Mouse (Mus musculus): Measurements from ENCODE around the gene Gm17482. TPM values are rescaled to one million over a fixed set of nuclear protein-coding genes. Genes with fewer than 3 reads are reported as not detected.
A peak's percentile ranks its signal among the peaks of the same experiment; 100 is the strongest.

Gm17482 gene
- polyA plus RNA-seq (2016; fragmentation: Nextera tagmentation; extraction: Ambion mirVana): not detected in 2 replicates

DNA sequence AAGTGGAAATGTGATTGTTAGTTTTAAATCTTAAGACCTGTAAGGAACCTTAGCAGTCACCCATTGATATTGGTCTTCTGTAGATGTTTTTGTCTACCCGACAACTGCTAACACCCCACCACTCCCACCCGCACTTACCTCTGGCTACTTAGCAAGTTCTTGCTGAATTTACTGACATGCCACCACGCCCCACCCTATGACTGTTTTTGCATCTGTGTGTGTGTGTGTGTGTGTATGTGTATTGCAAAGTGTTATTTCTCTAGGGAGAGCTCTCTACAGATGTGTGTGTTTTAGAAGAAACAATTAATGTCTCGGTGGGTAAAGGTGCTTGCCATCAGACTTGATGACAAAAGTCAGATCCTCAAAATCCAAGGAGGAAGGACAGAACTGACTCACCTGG is at the start of gene Gm17482:
Gm17482 (plus strand) TSS at position 301 of the 400 bp plus-strand sequence.
- WGBS: 76% methylated on average over 4 of the region's 4 CpGs

DNA sequence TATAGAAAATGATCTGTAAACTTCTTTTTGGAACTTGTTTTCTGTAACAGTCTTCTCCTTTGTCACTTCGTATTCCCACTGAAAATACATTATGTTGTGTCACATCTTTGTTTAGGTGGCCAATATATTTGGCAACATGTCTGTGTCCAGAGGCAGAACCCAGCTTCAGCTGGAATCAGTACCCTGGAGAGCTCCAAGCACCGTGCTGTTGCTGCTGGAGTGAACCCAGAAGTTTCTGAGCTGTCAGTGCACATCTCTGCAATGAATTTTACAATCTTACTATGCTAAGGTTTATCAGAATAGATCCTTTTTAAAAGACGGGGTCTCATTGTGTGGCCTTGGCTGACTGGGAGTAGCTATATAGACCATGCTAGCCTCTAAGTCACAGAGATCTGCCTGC is 48.3 kb upstream of the Gm17482 start:
- no peaks in the 10 kb centered on the region for H3K9me3 ChIP-seq (replicated peaks)
- H3K27me3 ChIP-seq (ENCODE audit: low read depth, poor library complexity, severe bottlenecking): no peaks in the 10 kb centered on the region
- peak; percentile 18 for DNase-seq (ENCODE audit: low spot score)
- H3K4me3 ChIP-seq: no peak overlapping the region
- H3K36me3 ChIP-seq: no peaks in the 10 kb centered on the region
- H3K27ac ChIP-seq (replicated peaks): no peak overlapping the region
- 44% methylated on average over 3 of the region's 3 CpGs for WGBS
- H3K4me1 ChIP-seq: peaks cover 6% of the 10 kb centered on the region; the same call in 1 of the 2 replicates

More for the DNA sequence above, at the start of gene Gm17482:
- Histone ChIP-seq H3K9me3 (replicated peaks) (no peaks in the 10 kb centered on the region), H3K4me1 (no peaks in the 10 kb centered on the region), H3K27me3 (ENCODE audit: low read depth, poor library complexity, severe bottlenecking) (no peaks in the 10 kb centered on the region), H3K27ac (replicated peaks) (no peak within 1 kb of the TSS), H3K4me3 (no peak within 1 kb of the TSS), H3K36me3 (no peaks in the 10 kb centered on the region)
- DNase-seq (ENCODE audit: low spot score): no peak

DNA sequence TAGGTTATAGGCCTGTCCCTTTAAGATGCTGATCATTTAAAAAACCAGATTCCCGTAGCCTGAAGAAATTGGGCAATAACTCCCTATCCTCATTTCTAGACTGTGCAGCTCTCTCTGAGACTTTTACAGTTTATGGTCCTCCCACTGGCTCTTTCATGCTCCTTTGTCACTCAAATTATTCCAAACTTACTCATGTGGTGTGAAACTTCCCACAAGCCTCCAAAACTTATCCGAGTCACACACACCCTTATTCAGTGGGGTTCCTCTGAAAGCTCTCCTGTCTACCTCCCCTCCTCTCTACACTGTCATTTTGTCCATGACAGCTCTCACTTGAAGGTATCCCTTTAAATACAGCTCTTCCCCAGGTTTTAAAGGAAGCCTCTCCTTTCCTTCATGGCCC is 46.0 kb upstream of the Gm17482 start:
- no peaks in the 10 kb centered on the region for H3K9me3 ChIP-seq (replicated peaks)
- H3K27me3 ChIP-seq (ENCODE audit: low read depth, poor library complexity, severe bottlenecking): no peaks in the 10 kb centered on the region
- whole genome bisulfite sequencing: 88% methylated on average over 2 of the region's 2 CpGs
- peaks cover 6% of the 10 kb centered on the region; the same call in 1 of the 2 replicates for H3K4me1 ChIP-seq
- no peak for DNase-seq (ENCODE audit: low spot score)
- no peak overlapping the region for H3K4me3 ChIP-seq
- H3K27ac ChIP-seq (replicated peaks): no peak overlapping the region
- H3K36me3 ChIP-seq: no peaks in the 10 kb centered on the region

DNA sequence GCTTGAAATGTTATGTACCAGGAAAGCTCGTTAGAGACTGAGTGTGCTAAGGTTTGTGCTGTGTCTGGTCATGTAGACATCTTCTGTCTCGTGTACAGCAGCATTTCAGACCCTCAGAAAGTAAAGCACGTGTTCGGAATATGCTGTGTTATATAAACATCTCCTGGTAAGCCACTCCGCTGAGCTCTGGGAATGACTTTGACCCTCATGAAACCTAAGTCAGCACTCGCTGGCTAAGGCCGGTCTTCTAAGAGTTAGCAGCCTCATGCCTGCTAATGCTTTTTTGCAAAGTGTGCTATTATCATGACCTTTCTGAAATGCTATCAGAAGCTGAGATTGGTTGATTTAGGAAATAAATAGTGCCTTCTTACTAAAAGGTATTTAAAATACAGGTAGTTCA is 36.0 kb upstream of the Gm17482 start:
- Histone ChIP-seq H3K4me1 (no peaks in the 10 kb centered on the region), H3K9me3 (replicated peaks) (no peaks in the 10 kb centered on the region), H3K27me3 (ENCODE audit: low read depth, poor library complexity, severe bottlenecking) (no peaks in the 10 kb centered on the region), H3K27ac (replicated peaks) (no peak overlapping the region), H3K4me3 (no peak overlapping the region), H3K36me3 (no peaks in the 10 kb centered on the region)
- 88% methylated on average over 7 of the region's 7 CpGs for WGBS
- DNase-seq (ENCODE audit: low spot score): no peak

DNA sequence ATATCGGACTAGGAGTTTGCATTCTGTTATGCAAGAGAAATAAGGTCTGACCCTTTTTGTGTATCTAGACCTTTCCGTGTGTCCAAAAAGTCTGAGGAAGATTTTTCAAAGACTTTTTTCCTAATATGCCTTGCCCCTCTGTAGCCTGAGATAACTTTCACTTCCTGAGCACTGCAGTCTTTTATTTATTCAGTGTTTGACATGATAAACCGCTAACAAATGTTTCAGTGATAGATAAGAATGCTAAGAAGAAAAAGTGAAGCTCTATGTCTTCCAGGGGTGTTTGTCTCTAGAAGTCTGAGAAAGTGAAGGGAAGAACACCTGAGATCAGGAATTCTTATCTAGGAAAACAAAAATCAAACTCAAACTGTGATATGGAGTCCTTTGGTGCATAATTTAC is 26.4 kb upstream of the Gm17482 start:
- Histone ChIP-seq H3K4me3 (no peak overlapping the region), H3K27ac (replicated peaks) (no peak overlapping the region), H3K9me3 (replicated peaks) (no peaks in the 10 kb centered on the region), H3K4me1 (no peaks in the 10 kb centered on the region), H3K27me3 (ENCODE audit: low read depth, poor library complexity, severe bottlenecking) (no peaks in the 10 kb centered on the region), H3K36me3 (no peaks in the 10 kb centered on the region)
- DNase-seq (ENCODE audit: low spot score): no peak
- 82% methylated on average over 3 of the region's 3 CpGs for WGBS

DNA sequence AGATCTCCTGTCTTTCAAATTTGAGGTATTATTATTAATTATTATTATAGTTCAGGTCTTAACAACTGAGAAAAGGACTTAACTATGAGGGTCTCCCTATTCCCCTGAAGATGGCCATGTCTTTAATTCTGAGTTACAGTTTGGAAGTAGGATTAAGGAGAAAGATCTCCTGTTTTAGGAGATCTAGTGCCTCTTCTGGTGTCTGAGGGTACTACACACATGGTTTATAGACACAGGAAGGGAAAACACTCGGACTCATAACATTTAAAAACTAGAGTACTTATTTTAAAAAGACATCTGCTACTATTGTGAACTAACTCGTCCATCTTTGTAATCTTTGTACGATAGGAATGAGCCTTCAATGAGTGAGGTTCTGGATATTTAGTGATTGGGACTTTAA is 24.1 kb upstream of the Gm17482 start:
- Histone ChIP-seq H3K36me3 (no peaks in the 10 kb centered on the region), H3K9me3 (replicated peaks) (no peaks in the 10 kb centered on the region), H3K4me3 (no peak overlapping the region), H3K27ac (replicated peaks) (no peak overlapping the region), H3K27me3 (ENCODE audit: low read depth, poor library complexity, severe bottlenecking) (no peaks in the 10 kb centered on the region), H3K4me1 (no peaks in the 10 kb centered on the region)
- no peak for DNase-seq (ENCODE audit: low spot score)
- WGBS: 80% methylated on average over 3 of the region's 3 CpGs

DNA sequence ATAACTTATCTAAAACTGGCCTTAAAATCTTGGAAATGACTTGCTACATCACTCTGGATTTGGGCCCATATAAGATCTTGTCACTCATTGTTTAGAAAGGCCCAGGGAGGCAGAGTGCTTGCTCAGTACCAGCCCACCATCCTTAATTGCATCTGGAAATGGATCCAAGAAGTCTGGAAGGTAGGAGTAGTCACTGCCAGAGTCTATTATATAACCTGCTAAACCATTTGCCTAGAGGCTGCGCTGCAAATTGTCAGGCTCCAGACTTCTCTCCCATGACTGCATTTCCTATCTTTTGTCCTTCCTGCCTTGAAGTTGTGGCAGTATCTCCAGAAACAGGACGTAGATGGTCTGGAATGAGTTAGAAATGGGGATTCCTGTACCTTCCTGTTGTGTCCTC is 17.0 kb upstream of the Gm17482 start:
- DNase-seq (ENCODE audit: low spot score): no peak
- 86% methylated on average over 2 of the region's 2 CpGs for WGBS
- Histone ChIP-seq H3K36me3 (no peaks in the 10 kb centered on the region), H3K9me3 (replicated peaks) (0 out of 2 replicates have a peak, but pooled peaks cover 4% of the 10 kb centered on the region), H3K27me3 (ENCODE audit: low read depth, poor library complexity, severe bottlenecking) (no peaks in the 10 kb centered on the region), H3K4me3 (no peak overlapping the region), H3K27ac (replicated peaks) (no peak overlapping the region), H3K4me1 (peaks cover 9% of the 10 kb centered on the region)

DNA sequence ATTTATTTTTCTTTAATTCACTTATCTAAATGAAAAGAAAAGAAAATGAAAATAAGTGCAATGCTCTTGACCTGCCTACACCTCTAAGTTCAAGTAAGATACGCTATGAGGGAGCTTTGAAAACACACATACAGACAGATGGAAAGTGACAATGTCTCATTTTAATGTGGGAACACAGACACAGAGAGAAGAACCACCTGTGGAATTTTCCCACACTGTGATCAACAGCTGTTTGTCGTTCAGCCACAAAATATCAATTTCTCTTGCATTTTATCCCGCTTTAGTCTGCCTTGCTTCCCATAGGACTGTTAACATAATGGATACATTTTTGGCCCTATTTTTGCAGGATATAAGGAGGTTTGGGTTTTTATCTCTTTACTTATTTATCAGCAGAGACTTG is 16.3 kb upstream of the Gm17482 start:
- Histone ChIP-seq H3K4me1 (peaks cover 9% of the 10 kb centered on the region), H3K36me3 (no peaks in the 10 kb centered on the region), H3K27me3 (ENCODE audit: low read depth, poor library complexity, severe bottlenecking) (no peaks in the 10 kb centered on the region), H3K9me3 (replicated peaks) (0 out of 2 replicates have a peak, but pooled peaks cover 4% of the 10 kb centered on the region), H3K4me3 (no peak overlapping the region), H3K27ac (replicated peaks) (no peak overlapping the region)
- DNase-seq (ENCODE audit: low spot score): no peak
- 89% methylated on average over 3 of the region's 3 CpGs for WGBS

DNA sequence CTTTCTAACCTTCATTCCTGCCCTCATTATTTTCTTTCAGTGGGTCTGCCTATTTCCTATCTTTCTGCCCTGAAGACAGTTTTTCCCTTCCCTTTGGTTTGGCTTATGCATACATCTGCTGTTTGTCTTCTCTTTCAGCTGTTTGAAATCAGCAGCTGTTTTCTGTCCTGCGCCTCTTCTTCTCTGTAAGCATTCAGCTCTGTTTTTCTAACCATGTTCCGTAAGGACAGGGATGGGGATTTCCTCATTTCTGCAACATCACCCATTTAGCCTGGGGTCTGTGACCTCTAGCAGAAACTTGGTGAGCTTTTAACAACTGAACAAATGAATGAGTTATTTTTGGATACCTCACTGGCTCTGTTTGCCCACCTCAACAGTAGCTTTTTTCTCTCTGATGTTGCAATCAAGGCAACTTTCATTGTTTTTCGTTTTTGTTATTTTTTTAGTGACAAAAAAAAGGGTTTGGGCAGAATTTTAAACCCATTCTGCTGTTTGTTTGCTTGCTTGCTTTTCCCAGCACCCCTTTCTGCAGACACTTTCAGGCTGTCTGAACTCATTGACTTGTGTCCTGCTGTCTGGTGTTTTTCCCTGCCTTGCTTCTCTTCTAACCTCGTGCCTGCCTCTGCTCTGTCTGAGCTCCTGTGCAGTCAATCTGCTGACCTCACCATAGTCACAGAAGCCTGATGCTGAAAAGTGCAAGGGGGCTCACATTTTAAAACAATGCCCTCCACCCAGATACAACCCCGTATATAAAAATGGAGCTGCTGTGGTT is 14.8 kb upstream of the Gm17482 start:
- 74% methylated on average over 5 of the region's 5 CpGs for WGBS
- H3K4me3 ChIP-seq: no peak overlapping the region
- no peak for DNase-seq (ENCODE audit: low spot score)
- H3K27me3 ChIP-seq (ENCODE audit: low read depth, poor library complexity, severe bottlenecking): no peaks in the 10 kb centered on the region
- 0 out of 2 replicates have a peak, but pooled peaks cover 4% of the 10 kb centered on the region for H3K9me3 ChIP-seq (replicated peaks)
- peaks cover 9% of the 10 kb centered on the region for H3K4me1 ChIP-seq
- H3K36me3 ChIP-seq: no peaks in the 10 kb centered on the region
- no peak overlapping the region for H3K27ac ChIP-seq (replicated peaks)

DNA sequence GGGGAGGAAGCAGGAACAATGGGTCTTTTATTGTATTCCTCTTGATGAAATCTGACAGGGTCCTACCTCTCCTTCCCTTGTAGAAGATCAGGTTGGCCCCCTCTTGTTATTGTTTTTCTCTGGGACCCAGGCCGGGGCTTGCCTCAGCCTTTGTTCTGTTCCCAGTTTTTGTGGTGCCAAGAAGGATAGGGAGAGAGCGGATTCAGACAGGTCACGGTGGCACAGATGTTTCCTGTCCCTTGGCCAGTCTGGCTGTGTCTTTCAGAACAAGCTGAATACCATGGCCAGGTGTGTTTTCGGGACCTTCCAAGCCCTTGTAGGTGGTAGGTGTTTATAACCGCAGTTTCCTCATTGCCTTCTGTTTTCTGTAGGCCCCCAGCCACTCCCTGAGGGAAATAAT is 14.0 kb upstream of the Gm17482 start:
- WGBS: 71% methylated on average over 5 of the region's 5 CpGs
- Histone ChIP-seq H3K36me3 (no peaks in the 10 kb centered on the region), H3K4me1 (peaks cover 9% of the 10 kb centered on the region), H3K27me3 (ENCODE audit: low read depth, poor library complexity, severe bottlenecking) (no peaks in the 10 kb centered on the region), H3K4me3 (no peak overlapping the region), H3K9me3 (replicated peaks) (0 out of 2 replicates have a peak, but pooled peaks cover 4% of the 10 kb centered on the region), H3K27ac (replicated peaks) (peak overlapping the region; percentile 19; the same call in 1 of the 2 replicates)
- no peak for DNase-seq (ENCODE audit: low spot score)

DNA sequence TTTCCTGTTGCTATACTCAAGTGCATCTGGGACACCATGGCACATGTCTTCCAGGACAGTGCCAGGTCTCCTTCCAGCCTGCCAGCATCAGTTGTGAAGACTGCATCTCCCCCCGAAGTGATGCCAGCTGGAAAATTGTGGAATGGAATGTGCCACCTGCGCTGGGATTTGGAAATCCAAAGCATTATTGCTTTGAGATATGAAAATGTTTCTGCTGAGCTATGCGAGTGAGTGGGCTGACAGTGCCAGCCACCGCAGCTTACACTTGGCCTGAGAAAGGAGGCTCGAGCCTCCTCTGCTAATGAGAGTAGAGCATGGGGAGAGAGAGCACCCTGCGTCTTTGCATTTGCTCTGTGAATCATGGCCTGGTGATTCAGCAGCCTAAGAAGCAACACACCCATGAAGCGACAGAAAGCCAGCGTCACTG is 5.9 kb upstream of the Gm17482 start:
- Histone ChIP-seq H3K27ac (replicated peaks) (no peak overlapping the region), H3K9me3 (replicated peaks) (no peaks in the 10 kb centered on the region), H3K27me3 (ENCODE audit: low read depth, poor library complexity, severe bottlenecking) (no peaks in the 10 kb centered on the region), H3K36me3 (no peaks in the 10 kb centered on the region), H3K4me3 (no peak overlapping the region), H3K4me1 (no peaks in the 10 kb centered on the region)
- 84% methylated on average over 8 of the region's 8 CpGs for WGBS
- DNase-seq (ENCODE audit: low spot score): no peak

DNA sequence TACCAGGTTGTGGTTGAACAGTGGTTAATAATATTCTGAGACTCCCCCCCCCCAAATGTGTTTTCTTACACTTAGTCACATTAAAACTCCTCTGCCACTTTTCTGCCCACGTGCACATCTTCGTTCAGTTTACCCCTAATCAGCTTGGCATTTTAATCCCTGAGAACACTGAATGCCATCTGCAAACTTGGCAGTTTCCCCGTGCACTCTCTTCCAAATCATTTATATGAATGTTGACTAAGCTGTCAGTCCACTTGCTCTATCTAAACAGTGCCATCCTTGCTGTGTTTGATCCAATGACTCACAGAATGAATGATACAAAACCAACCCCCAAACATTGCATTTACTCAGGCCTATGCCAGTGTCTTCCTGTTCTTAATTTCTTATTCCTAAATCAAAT is 1.6 kb upstream of the Gm17482 start:
- H3K36me3 ChIP-seq: no peaks in the 10 kb centered on the region
- H3K27me3 ChIP-seq (ENCODE audit: low read depth, poor library complexity, severe bottlenecking): no peaks in the 10 kb centered on the region
- 75% methylated on average over 3 of the region's 3 CpGs for WGBS
- H3K4me1 ChIP-seq: no peaks in the 10 kb centered on the region
- H3K4me3 ChIP-seq: no peak overlapping the region
- DNase-seq (ENCODE audit: low spot score): no peak
- no peaks in the 10 kb centered on the region for H3K9me3 ChIP-seq (replicated peaks)
- H3K27ac ChIP-seq (replicated peaks): no peak overlapping the region

DNA sequence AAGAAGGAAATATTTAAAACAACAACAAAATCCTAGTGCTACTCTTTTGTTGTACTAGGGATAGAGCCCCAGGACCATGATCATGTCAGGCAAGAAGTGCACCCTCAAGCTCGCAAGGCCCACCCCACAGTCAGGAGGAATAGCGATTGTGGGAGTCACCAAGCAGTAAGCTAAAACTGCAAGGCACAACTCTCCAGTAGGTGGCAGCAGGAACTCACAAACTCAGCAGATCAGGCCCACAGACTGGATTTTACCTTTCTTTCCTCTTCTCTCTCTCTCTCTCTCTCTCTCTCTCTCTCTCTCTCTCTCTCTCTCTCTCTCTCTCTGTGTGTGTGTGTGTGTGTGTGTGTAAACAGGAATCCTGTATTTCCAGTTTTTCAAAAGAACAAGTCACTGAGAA is 386 bp downstream of the Gm17482 start:
- 11% methylated on average over 2 of the region's 2 CpGs for WGBS
- Histone ChIP-seq H3K9me3 (replicated peaks) (no peaks in the 10 kb centered on the region), H3K27me3 (ENCODE audit: low read depth, poor library complexity, severe bottlenecking) (no peaks in the 10 kb centered on the region), H3K27ac (replicated peaks) (no peak overlapping the region), H3K4me3 (no peak overlapping the region), H3K36me3 (no peaks in the 10 kb centered on the region), H3K4me1 (no peaks in the 10 kb centered on the region)
- DNase-seq (ENCODE audit: low spot score): peak; percentile 72
